Mouse (Mus musculus) colon, adult 2 months (tissue): ENCODE data around the gene Eef2kmt. TPM values are rescaled to one million over a fixed set of nuclear protein-coding genes. Genes with fewer than 3 reads are reported as not detected.

Source experiments
- polyA plus RNA-seq: library from polyadenylated mRNA; depleted of rRNA; stranded (reverse); fragments of >200 nt; gene quantifications from 2 replicates; pipeline ENCODE4 v1.2.3, GENCODE M21; 2012; rRNA removed

The Eef2kmt gene
- 56.7 and 59.3 TPM in 2 replicates for polyA plus RNA-seq

GRCm38 (mm10) chr16:5255779-5256496 lies at the start of gene Eef2kmt:
Gene Eef2kmt (minus strand): TSS chr16:5255983.

GRCm38 (mm10) chr16:5233418-5234313 lies 22.1 kb downstream of the Eef2kmt start, which contains the start of gene Alg1:
Gene Alg1 (plus strand): TSS chr16:5233621.

GRCm38 (mm10) chr16:5222140-5222539 lies 33.6 kb downstream of the Eef2kmt start, which contains the start of gene AU021092:
Gene AU021092 (minus strand): TSS chr16:5222299.

GRCm38 (mm10) chr16:5203668-5204433 lies 51.9 kb downstream of the Eef2kmt start, which contains the start of gene Nagpa:
Gene Nagpa (minus strand): TSS chr16:5204012.

Other genes starting within 250 kb of the Eef2kmt start
- 177 and 286 TPM in 2 replicates for gene Smim22, start 248.7 kb downstream of the Eef2kmt start, polyA plus RNA-seq
- gene Rogdi, start 242.4 kb downstream of the Eef2kmt start, polyA plus RNA-seq, result 64.7 and 69.2 TPM in 2 replicates
- 44.5 and 45.5 TPM in 2 replicates for gene Glyr1, start 206.1 kb downstream of the Eef2kmt start, polyA plus RNA-seq
- 26.9 and 27.8 TPM in 2 replicates for gene Ubn1, start 205.9 kb downstream of the Eef2kmt start, polyA plus RNA-seq
- gene Ppl, start 123.6 kb downstream of the Eef2kmt start, polyA plus RNA-seq, result 1.8 and 1.9 TPM in 2 replicates
- not detected in 2 replicates for gene Sec14l5, start 108.9 kb downstream of the Eef2kmt start, polyA plus RNA-seq
- gene Nagpa, start 52.0 kb downstream of the Eef2kmt start, polyA plus RNA-seq, result 38.6 and 40.0 TPM in 2 replicates
- gene AU021092, start 33.7 kb downstream of the Eef2kmt start, polyA plus RNA-seq, result 2.4 and 2.7 TPM in 2 replicates
- gene Alg1, start 22.4 kb downstream of the Eef2kmt start, polyA plus RNA-seq, result 49.5 and 51.3 TPM in 2 replicates